Mouse (Mus musculus) CD4-positive, CD25-positive, alpha-beta regulatory T cell (primary cell): ENCODE results near the gene Ybey. TPM values are rescaled to one million over a fixed set of nuclear protein-coding genes. Genes with fewer than 3 reads are reported as not detected.

Source experiments
- polyA plus RNA-seq: library from polyadenylated mRNA; unstranded; fragments of 100-300 nt; shearing (Covaris generic); gene quantifications from one replicate; pipeline ENCODE4 v1.2.1, GENCODE M21; 2017

Ybey gene
- 4.0 TPM for polyA plus RNA-seq

DNA sequence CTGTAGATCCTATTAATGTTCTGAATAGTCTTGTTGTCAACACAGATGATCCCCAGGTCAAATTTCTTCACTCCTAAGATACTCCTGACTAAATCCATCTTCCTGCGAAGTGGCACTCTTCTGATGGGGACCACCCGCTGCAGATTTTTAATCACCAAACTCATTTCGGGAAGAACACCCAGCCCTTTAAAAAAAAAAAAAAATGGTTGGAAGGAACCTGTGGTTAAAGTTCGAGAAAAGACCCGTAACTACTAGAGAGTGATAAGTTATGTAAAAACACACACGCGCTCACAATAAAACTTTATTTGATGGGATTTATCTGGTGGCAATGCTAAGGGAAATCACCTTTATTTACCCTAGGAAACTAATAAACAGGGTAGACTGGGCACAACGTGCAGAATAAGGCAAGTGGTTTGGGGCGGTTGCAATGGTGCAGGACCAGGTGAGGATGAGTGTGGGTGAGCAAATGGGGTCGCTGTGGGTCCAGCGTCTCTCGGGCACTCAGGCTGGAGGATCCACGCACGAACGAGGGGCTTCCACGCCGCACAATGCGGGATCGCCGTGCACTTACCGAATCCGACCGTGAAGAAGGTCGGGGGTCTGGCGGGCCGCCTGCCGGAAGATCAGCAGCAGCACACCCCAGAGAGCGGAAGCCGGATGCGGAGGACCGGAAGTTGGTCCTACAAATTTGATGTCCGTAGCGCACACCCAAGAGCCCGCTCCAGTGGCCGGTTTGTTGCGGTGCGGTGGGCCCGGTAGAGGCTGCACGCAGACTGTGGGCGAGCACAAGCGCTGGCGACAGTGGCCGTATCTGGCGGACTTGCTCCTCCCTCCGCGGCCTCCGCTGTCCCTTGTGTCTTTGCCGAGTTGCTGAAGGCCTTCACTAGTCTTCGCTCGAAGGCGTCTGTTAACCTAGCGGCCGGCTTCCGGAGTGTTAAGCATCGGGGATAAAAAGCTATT, at the start of gene Ybey, which contains the start of gene Mcm3ap:
Gene Ybey, minus strand, starts transcription at position 912 of the 960 bp plus-strand sequence.
Gene Mcm3ap, plus strand, starts transcription at position 725 of the 960 bp plus-strand sequence.

GRCm38 (mm10) chr10:76448851-76449250, 20.1 kb downstream of the Ybey start, which contains the start of gene 2610028H24Rik:
Gene 2610028H24Rik, plus strand, starts transcription at chr10:76449081.

DNA sequence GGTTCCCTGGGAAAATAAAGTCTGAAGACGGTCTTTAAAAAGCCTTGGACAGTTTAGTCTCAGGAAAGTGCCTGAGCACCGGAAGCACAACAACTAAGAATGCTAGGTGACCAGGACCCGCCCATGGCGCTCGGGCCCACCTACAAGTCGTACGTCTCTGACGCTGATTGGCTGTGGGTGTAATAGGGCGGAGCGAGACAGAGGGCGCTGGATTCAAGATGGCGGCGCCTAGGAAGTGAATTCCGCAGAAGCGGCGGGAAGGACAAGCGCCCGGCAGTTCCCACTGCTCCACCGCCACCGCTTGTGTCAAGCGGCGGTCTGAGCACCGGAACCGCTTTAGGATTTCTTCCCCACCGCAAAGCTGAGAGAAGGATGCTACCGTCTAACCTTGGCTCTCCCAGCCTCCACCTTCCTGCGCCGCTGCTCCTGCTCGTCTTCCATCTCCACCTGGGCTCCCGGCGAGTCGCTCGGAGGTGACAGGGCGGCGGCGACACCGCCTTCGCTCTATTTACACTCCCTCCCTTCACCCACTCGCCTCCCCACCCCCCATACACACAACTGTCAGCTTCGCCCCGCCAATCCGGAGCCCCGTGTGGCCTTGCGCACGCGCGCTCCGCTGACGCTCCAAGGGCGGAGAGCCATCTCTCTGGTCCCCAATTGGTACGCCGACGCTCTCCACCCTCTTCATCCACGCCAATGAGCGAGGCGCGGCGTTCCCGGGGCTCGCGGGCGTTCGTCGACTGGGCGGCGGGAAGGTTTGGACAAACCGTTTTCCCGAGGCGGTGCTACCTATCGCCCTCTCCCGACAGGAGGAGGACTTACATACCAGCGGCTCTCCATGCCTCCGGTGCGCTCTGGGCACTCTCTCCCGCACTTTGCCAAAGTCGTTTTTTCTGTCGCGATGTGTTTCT, 26.5 kb downstream of the Ybey start, which contains the start of gene Pcnt:
Gene Pcnt, minus strand, starts transcription at position 609 of the 911 bp plus-strand sequence.

GRCm38 (mm10) chr10:76440281-76440680, 28.6 kb downstream of the Ybey start, which contains the start of gene AC141477.1:
Gene AC141477.1, minus strand, starts transcription at chr10:76440444.

Other genes with a start within 250 kb of the Ybey start
- 25.0 TPM for gene Prmt2, start 231.2 kb downstream of the Ybey start, polyA plus RNA-seq
- gene S100b, start 215.3 kb downstream of the Ybey start, polyA plus RNA-seq: not detected
- gene Dip2a, start 123.8 kb downstream of the Ybey start, polyA plus RNA-seq: 8.3 TPM
- 8.1 TPM for gene AC141477.1, start 28.7 kb downstream of the Ybey start, polyA plus RNA-seq
- gene Pcnt, start 26.3 kb downstream of the Ybey start, polyA plus RNA-seq: 20.7 TPM
- not detected for gene 2610028H24Rik, start 20.0 kb downstream of the Ybey start, polyA plus RNA-seq
- 77.5 TPM for gene Mcm3ap, start 187 bp downstream of the Ybey start, polyA plus RNA-seq
- gene Lss, start 62.5 kb upstream of the Ybey start, polyA plus RNA-seq: 10.9 TPM
- gene Spatc1l, start 93.2 kb upstream of the Ybey start, polyA plus RNA-seq: 0.17 TPM
- gene Ftcd, start 106.5 kb upstream of the Ybey start, polyA plus RNA-seq: not detected
- not detected for gene Col6a2, start 154.5 kb upstream of the Ybey start, polyA plus RNA-seq